Mouse (Mus musculus): ENCODE data around the gene Nucb1.

- TF ChIP-seq CTCF (conservative IDR thresholded peaks at IDR 0.05; ENCODE audit: insufficient read depth, insufficient read length, low read depth, low read length) (peak; percentile 87), POLR2A (IDR thresholded peaks at IDR 0.05; ENCODE audit: low read depth, low read length) (no peak)
Measured at GRCm38 (mm10) chr7:45555787-45556186, 45.6 kb upstream of the Nucb1 start.

Data from kidney, adult 2 months (tissue).